Mouse (Mus musculus) liver (tissue): ENCODE measurements around the gene Prss35.

Experiments
- DNase-seq: peaks from one replicate; pipeline ENCODE4 v3.0.0-alpha.2; 2020; ENCODE audit warnings: mixed read lengths

Prss35 gene

DNA sequence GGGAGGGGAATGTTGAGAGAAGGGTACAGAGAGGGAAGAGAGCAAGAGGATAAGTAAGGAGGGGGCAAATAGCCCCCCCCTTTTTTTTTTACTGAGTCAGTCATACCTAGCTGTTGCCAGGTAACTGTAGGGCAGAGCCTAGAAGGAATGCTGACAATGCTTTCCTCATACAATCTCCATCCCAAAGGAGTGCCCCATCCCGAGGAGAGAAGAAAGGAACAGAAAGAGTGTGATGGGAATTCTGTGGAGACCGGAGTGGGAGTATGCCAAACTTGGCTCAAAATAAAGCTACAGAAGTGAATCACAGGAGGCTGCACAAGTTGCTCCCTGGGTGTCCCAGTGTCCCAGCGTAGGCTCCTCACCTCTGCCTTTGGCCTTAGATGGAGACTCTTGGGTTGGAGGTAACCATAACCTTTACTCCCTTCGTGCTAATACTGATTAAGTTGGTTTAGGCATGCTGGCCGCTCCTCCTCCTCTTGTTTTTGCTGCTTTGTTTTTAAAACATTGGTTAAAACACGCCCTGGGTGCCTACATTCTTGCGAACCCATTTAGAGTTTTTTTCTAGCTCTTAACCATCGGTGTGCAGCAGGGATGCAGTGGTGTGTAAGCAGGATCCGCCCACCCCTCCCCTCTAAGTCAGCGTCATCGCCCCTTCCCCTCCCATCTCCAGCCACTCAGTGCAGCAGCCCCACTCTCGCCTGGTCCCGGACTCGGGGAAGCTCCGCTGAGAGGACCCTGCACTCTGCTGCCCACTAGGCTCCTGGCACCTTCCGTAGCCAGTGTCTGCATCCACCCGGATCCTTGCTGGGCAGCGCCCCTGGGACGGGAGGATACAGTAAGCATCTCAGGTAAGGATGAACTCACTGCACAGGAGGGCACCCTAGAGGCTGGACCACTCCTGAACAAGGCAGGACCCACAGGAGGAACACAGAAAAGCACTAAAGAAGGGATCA, at the start of gene Prss35:
Gene Prss35 (plus strand): TSS at position 691 of the 953 bp plus-strand sequence.
- DNase-seq = peak; percentile 16

GRCm38 (mm10) chr9:86693935-86694334, 49.5 kb upstream of the Prss35 start:
- no peak for DNase-seq

- no peak for DNase-seq
These were observed 48.8 kb upstream of the Prss35 start for GRCm38 (mm10) chr9:86694644-86695043.

GRCm38 (mm10) chr9:86695199-86695817, 48.1 kb upstream of the Prss35 start:
- DNase-seq = no peak

DNA sequence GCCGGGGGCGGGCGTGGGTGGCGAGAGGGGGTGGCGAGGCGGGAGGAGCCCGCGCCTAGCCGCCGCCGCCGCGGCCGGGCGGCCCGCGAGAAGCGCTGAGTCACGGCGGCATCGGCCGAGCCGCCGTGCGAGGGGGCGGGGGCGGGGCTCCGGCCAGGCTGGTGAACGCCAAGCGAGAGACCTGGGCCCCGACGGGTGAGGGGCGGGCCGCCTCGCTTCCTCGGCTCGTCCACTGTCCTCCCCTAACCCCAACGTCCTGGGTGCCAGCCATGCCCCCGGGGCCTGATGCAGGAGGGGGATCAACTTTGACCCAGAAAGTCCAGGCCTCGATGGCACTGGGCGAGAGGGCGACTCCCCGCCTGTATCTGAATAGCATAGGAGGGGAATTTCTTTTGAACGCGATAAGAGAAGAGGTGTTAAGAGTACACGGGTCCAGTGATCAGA, 47.6 kb upstream of the Prss35 start, which contains the start of gene Me1:
Gene Me1 (minus strand): TSS at position 136 of the 444 bp plus-strand sequence.
- DNase-seq = peak; percentile 78

GRCm38 (mm10) chr9:86701264-86701663, 42.2 kb upstream of the Prss35 start:
- DNase-seq = no peak

- no peak for DNase-seq
These were observed 41.6 kb upstream of the Prss35 start for GRCm38 (mm10) chr9:86701844-86702243.

GRCm38 (mm10) chr9:86707431-86707830, 36.0 kb upstream of the Prss35 start:
- DNase-seq = no peak

- DNase-seq = no peak
These were observed 34.5 kb upstream of the Prss35 start for GRCm38 (mm10) chr9:86708921-86709320.

- DNase-seq = no peak
These were observed 33.3 kb upstream of the Prss35 start for GRCm38 (mm10) chr9:86710091-86710634.

- DNase-seq = no peak
These were observed 30.8 kb upstream of the Prss35 start for GRCm38 (mm10) chr9:86712648-86713047.

GRCm38 (mm10) chr9:86714089-86714488, 29.4 kb upstream of the Prss35 start:
- no peak for DNase-seq

DNA sequence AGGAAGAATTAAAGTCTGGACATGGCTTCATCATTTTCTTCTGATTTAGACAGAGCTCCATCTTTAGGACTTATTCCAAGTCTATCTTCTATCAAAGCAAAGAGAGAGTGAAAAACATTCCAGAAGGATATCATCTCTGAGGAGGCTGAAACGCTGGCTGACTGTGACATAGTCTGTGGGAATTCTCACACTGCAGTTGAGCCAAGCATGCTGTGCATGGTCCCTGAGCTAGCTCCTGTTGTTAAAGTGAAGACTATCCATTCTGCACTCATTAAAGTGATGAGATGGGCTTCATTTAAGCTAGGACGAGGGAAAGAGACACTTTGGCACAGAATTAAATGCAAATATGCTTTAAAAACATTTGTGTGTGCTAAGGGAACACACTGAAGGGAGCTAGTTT, 26.9 kb upstream of the Prss35 start:
- DNase-seq = no peak

DNA sequence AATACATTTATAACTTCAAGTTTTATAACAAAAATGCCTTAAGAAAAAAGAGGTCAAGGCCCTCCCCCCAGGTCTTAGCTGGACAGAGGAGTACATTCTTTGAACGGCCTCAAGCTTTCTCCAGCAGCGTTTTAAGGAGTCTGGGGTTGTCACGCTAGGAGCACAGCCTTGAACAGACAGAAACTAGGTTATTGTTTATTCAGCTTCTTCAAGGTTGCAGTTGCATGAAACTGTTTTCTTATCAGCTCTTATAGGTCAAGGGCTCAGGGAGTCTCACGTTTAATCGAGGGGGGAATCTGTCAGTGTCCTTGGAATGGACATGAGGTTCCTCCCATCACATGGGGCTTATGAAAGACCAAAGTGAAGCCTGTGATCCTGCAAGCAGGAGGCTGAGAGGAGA, 26.3 kb upstream of the Prss35 start:
- no peak for DNase-seq

DNA sequence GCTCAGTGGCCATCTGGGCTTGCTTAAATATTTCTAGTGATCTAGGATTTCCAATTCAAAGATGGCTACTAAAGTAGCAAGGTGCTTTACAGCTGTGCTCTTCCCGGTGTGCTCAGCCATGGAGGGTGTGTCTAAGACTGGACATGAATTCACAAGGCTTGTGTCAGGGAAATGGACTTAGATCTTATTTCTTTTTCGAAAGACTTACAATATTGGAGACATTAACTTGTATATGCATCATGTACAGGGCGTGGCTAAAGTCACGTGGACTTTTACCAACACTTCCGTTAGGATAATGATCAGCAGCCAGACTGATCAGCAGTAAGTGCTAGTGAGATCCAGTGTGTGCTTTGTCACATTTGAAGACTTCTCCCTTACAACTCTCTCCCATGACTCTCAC, 23.2 kb upstream of the Prss35 start:
- DNase-seq = no peak

DNA sequence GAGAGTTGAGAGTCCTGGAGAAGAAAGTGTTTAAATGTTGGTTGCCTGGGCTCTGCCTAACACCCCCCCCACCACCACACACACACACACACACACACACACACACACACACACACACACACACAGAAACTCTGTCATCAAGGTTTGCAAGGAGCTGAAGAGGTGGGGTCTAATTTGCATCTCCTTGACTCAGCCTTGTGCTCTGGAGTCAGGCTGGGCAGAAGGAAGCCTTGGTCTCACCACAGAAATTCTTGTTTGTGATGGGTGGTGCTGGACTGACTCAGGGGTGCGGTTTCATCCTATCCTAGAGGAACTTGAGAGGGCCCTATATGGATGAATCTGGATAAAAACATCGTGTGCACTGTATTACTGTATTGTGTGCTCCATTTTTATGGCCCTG, 22.7 kb upstream of the Prss35 start:
- no peak for DNase-seq

DNA sequence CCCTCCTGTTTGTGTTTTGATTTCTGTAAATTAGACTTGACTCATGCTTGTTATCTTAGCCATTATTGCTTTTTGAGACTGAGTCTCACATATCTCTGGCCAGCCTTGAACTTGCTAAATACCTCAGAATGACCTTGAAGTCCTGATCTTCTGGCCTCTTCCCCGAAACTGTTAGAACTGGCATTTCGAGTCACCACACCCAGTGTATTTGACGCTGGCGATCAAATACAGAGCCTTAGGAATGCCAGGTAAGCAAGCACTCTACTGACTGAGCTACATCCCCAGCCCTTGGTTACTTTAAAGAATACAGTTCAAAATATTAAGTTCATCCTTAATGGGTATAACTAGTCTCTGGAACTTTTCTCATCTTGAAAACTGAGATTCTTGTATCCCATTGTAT, 18.4 kb upstream of the Prss35 start:
- no peak for DNase-seq

DNA sequence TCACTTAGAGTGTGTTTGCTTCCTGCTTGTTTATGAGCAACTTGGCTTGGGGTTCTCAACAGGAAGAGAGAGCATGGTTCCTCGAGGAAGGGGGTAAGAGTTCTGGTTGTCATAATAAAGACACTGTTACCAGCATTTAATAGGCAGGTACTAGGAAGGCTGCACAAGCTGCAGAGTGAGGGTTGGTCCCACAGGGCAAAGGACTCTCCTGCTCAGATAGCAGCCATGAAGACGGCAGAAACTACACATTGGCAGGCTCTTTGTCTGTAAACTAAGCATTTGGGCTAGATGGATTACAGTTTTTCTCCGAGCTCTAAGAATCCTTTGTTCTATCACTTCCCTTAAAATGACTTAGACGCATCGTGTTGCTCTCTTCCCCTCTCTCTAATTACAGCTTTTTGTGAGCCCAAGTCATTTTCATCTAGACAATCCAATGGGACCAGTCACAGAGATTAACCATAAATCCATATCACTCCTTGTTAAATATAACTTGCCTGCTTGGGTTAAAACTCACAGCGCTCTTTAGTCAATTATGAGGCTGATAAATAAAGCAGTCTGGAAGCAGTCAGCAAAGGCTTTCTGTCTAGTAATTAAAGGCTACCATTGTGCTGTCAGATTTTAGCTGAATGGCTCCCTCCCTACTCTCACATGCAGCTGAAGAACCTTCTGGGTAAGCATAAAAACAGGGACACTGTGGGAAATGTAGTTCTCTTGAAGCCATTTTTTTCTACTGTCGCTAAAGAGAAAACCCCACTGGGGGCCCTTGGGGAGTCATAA, 17.7 kb upstream of the Prss35 start:
- DNase-seq = no peak

GRCm38 (mm10) chr9:86726381-86726720, 17.1 kb upstream of the Prss35 start:
- DNase-seq = no peak

DNA sequence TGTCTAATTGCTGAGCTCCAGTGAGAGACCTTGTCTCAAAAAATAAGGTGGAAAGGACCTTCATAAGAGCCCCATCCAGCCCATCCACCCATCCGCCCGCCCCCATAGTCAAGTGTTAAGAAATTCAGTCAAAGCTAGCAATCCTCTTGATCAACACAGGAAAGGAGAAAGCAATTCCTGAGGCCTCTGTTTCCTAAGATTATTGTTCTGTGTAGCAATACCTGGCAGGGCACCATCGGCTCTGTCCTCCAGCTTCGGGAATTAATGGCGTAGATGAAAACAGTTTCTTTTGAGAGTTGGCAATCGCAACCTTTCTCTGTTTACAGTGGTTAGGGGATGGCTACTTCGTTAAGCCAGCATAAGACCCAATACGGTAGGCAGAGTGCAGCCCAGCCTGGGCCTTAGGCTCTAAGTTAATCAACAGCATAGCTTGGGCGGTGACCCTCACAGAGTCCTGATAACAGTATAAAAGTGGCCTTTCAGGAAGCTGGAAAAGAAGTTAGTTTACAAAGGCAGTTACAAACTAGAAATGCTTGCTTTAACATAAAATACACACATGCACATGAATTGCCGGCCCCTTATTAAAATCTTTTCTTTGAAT, 15.1 kb upstream of the Prss35 start:
- DNase-seq = no peak

GRCm38 (mm10) chr9:86729084-86729483, 14.4 kb upstream of the Prss35 start:
- DNase-seq = no peak

DNA sequence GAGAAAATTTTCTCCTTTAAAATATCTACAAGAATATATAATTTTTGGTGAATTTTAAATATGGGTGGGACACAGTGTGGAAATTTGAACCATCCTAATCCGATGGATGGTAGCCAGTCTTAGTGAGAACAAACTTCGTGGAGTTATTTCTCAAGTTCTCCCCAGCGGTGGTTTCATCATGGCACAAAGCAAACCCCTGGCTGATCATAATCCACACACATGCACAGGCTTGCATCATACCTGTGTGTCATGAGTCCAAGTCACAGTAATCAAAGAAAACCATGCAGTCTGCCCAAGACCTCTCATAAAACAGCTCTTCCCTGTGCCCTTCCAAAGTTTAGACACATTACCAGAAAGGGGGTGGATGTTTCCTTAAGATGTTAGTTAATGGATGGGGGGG, 13.6 kb upstream of the Prss35 start:
- no peak for DNase-seq

- no peak for DNase-seq
These were observed 9.1 kb upstream of the Prss35 start for GRCm38 (mm10) chr9:86734357-86734756.
